Mouse (Mus musculus) myocyte (in vitro differentiated cells): Measurements from ENCODE around the gene Mlkl. TPM values are rescaled to one million over a fixed set of nuclear protein-coding genes. Genes with fewer than 3 reads are reported as not detected.
A peak's percentile ranks its signal among the peaks of the same experiment; 100 is the strongest.

Source experiments
- H3K27me3 ChIP-seq: one replicate; pipeline ENCODE4 v1.6.1; 2011; ENCODE audit not compliant: control insufficient read depth, insufficient read depth, insufficient read length
- H3K36me3 ChIP-seq: one replicate; pipeline ENCODE4 v1.6.1; 2011; ENCODE audit not compliant: control insufficient read depth, insufficient read depth
- H3K4me2 ChIP-seq: one replicate; pipeline ENCODE4 v1.6.1; 2011; ENCODE audit warnings: low read depth, control low read depth
- H3K4me3 ChIP-seq: one replicate; pipeline ENCODE4 v1.5.1; 2011; ENCODE audit warnings: mild to moderate bottlenecking, control low read depth, moderate library complexity
- H3K79me2 ChIP-seq: one replicate; pipeline ENCODE4 v1.6.1; 2011; ENCODE audit not compliant: control insufficient read depth, insufficient read depth
- H3ac ChIP-seq: one replicate; pipeline ENCODE4 v1.6.1; 2011; ENCODE audit not compliant: control insufficient read depth, insufficient read length
- CEBPB ChIP-seq: IDR thresholded peaks from 2 replicates; pipeline ENCODE4 v1.6.1; 2011; ENCODE audit warnings: mild to moderate bottlenecking, moderate library complexity; ENCODE audit not compliant: poor library complexity, insufficient read depth, severe bottlenecking
- E2F4 ChIP-seq: IDR thresholded peaks from one replicate; pipeline ENCODE4 v1.6.1; 2011; ENCODE audit warnings: mild to moderate bottlenecking, control low read depth, moderate library complexity; ENCODE audit not compliant: insufficient read depth
- MAX ChIP-seq: IDR thresholded peaks from one replicate; pipeline ENCODE4 v1.6.1; 2011; ENCODE audit warnings: low read depth, mild to moderate bottlenecking, control low read depth
- MYOD1 ChIP-seq, 3 experiments: IDR thresholded peaks; one replicate each; pipeline ENCODE4 v1.6.1; 2011; ENCODE audit warnings: control low read depth in 2 of 3, low read depth in 2 of 3, mild to moderate bottlenecking in 2 of 3, moderate library complexity in 1 of 3; ENCODE audit not compliant: insufficient read length in 2 of 3, control insufficient read depth in 1 of 3
- MYOG ChIP-seq, 3 experiments: IDR thresholded peaks; one replicate each; pipeline ENCODE4 v1.6.1; 2011; ENCODE audit warnings: control low read depth in 2 of 3, low read depth in 2 of 3, mild to moderate bottlenecking in 2 of 3; ENCODE audit not compliant: insufficient read length in 2 of 3, control insufficient read depth in 1 of 3, insufficient read depth in 1 of 3
- POLR2A ChIP-seq: IDR thresholded peaks from one replicate; pipeline ENCODE4 v1.6.1; 2011; ENCODE audit warnings: low read depth, mild to moderate bottlenecking, control low read depth, moderate library complexity; ENCODE audit not compliant: insufficient read length
- POLR2AphosphoS2 ChIP-seq: IDR thresholded peaks from one replicate; pipeline ENCODE4 v1.6.1; 2011; ENCODE audit warnings: low read depth, control low read depth; ENCODE audit not compliant: insufficient read length
- REST ChIP-seq: IDR thresholded peaks from one replicate; pipeline ENCODE4 v1.6.1; 2011; ENCODE audit warnings: mild to moderate bottlenecking, control low read depth, moderate library complexity; ENCODE audit not compliant: insufficient read depth, insufficient read length
- SRF ChIP-seq: IDR thresholded peaks from one replicate; pipeline ENCODE4 v1.6.1; 2011; ENCODE audit warnings: low read depth; ENCODE audit not compliant: control insufficient read depth, insufficient read length
- TCF12 ChIP-seq: IDR thresholded peaks from one replicate; pipeline ENCODE4 v1.6.1; 2011; ENCODE audit warnings: mild to moderate bottlenecking, control low read depth; ENCODE audit not compliant: poor library complexity, insufficient read depth, severe bottlenecking
- TCF3 ChIP-seq: IDR thresholded peaks from one replicate; pipeline ENCODE4 v1.6.1; 2011; ENCODE audit warnings: low read depth, control low read depth; ENCODE audit not compliant: insufficient read length
- USF1 ChIP-seq: IDR thresholded peaks from one replicate; pipeline ENCODE4 v1.6.1; 2011; ENCODE audit warnings: low read depth, mild to moderate bottlenecking, control low read depth, moderate library complexity
- polyA plus RNA-seq: library from polyadenylated mRNA; unstranded; fragments of >200 nt; fragmentation: generic; extraction: Trizol; gene quantifications from one replicate; pipeline ENCODE4 v1.2.1, GENCODE M21; 2012; ENCODE audit warnings: missing spikeins

Gene Mlkl
- polyA plus RNA-seq, 1 experiment: 14.5 TPM

DNA sequence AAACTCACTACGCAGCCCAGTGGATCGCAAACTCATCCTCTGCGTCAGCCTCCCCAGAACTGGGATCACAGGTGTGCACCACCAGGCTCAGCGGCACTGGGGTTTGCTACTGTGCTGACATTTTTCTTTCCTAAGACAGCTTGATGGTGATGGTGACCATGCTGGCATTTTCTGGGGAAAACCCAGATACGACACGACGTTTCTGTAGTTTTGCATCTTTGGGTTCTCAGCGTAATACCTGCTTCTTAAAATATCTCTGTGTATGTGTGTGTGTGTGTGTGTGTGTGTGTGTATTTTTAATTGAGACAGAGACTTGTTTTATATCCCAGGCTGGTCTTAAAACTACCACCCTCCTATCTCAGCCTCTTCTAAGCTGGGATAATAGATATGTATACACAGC, 29.4 kb upstream of the Mlkl start:
- Histone ChIP-seq H3ac (no peak overlapping the region), H3K27me3 (peaks cover 23% of the 10 kb centered on the region), H3K4me2 (no peak overlapping the region), H3K79me2 (no peaks in the 10 kb centered on the region), H3K36me3 (no peaks in the 10 kb centered on the region), H3K4me3 (no peak overlapping the region)
- no peak for TF ChIP-seq TCF12
- no peak for TF ChIP-seq MAX

DNA sequence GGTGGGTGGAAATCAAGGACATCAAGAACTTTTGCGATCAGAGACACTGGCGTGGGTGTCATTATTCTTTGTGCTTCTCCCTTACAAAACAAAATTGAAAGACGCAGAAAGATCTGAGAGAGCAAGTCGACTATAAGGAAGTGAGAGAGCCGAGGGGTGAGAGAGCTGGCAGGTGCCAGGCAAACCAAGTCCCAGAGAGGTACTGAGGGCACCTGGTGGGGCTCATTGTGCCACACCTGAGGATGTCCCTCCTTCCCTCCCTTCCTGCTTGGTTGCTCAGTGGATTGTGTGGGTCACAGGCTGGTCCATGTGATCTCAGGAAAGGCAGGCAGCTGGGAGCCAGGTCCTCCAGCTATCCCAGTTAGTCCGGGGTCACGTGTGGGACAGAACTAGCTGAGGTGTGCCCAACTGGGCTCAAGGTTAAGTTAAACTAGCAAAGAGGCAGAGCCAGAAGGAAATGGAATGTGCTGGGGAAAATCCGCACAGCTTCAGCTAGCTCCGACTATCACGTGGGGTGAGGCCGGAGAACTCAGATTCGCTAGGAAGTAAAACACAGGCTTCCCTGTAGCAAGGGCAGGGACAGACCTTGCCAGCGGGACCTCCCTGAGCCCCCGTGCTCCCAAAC, 28.7 kb upstream of the Mlkl start:
- Histone ChIP-seq H3K4me2 (no peak overlapping the region), H3K36me3 (no peaks in the 10 kb centered on the region), H3K4me3 (no peak overlapping the region), H3K79me2 (no peaks in the 10 kb centered on the region), H3ac (no peak overlapping the region), H3K27me3 (peaks cover 30% of the 10 kb centered on the region)
- TF ChIP-seq TCF12: no peak
- no peak for TF ChIP-seq E2F4
- no peak for TF ChIP-seq MYOD1 (IDR thresholded peaks at IDR 0.05; ENCODE audit: control insufficient read depth in 1 of 3, insufficient read length in 2 of 3, low read depth in 2 of 3)
- no peak for TF ChIP-seq SRF
- TF ChIP-seq CEBPB: no peak
- TF ChIP-seq TCF3: no peak
- TF ChIP-seq POLR2A: no peak
- TF ChIP-seq USF1: no peak
- TF ChIP-seq MAX: no peak
- no peak for TF ChIP-seq REST
- TF ChIP-seq MYOG (IDR thresholded peaks at IDR 0.05; ENCODE audit: control insufficient read depth in 1 of 3, insufficient read depth in 1 of 3, insufficient read length in 2 of 3, low read depth in 2 of 3): no peak
- TF ChIP-seq POLR2AphosphoS2: no peak

DNA sequence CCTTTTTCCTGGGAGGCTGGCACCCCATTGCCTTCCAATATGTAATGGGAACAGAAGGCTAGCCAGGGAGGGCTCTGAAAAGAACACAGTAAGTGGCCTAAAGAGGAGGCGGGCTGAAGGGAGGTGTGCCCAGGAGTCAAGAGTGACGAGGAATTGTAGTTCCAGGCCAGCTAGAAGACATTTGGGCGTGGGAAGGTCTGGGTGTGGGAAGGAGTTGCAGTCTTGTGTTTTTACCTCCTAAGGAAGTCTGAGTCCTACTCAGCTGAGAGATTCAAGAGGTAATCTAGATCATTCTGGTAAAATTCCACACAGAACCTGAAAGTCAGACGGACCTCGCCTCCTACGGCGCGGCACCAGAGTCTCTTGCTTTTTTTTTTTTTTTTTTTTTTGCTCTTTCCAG, 25.5 kb upstream of the Mlkl start:
- TF ChIP-seq E2F4 (no peak), MYOD1 (IDR thresholded peaks at IDR 0.05; ENCODE audit: control insufficient read depth in 1 of 3, insufficient read length in 2 of 3, low read depth in 2 of 3) (no peak)
- peaks cover 30% of the 10 kb centered on the region for H3K27me3 ChIP-seq
- H3K36me3 ChIP-seq: no peaks in the 10 kb centered on the region
- no peak overlapping the region for H3ac ChIP-seq
- no peak overlapping the region for H3K4me2 ChIP-seq
- no peak overlapping the region for H3K4me3 ChIP-seq
- H3K79me2 ChIP-seq: no peaks in the 10 kb centered on the region

- Histone ChIP-seq H3ac (no peak overlapping the region), H3K36me3 (no peaks in the 10 kb centered on the region), H3K27me3 (peaks cover 19% of the 10 kb centered on the region), H3K79me2 (no peaks in the 10 kb centered on the region), H3K4me3 (no peak overlapping the region), H3K4me2 (no peak overlapping the region)
- TF ChIP-seq MYOG (IDR thresholded peaks at IDR 0.05; ENCODE audit: control insufficient read depth in 1 of 3, insufficient read depth in 1 of 3, insufficient read length in 2 of 3, low read depth in 2 of 3) (peak in 1 of 3 experiments; percentile 25), POLR2AphosphoS2 (no peak)
Observed at GRCm38 (mm10) chr8:111360579-111361209, 22.7 kb upstream of the Mlkl start.

DNA sequence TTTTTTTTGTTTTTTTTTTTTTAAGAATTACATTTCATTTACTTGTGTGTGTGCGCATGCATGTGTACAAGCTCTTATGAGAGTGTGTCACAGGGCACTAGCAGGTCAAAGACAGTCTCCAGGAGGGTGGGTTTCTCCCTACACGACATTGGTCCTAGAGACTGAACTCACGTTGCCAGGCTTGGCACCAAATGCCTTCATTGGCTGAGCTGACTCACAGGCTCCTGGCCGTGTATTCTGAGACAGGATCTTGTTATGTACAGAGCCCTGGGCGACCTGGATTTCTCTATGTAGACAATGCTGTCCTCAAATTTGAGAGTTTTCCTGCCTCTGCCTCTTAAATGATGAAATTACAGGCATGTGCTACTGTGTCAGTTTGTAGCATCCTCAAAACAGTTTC, 22.0 kb upstream of the Mlkl start:
- Histone ChIP-seq H3K27me3 (peaks cover 19% of the 10 kb centered on the region), H3K4me3 (no peak overlapping the region), H3ac (no peak overlapping the region), H3K4me2 (no peak overlapping the region), H3K36me3 (no peaks in the 10 kb centered on the region), H3K79me2 (no peaks in the 10 kb centered on the region)
- TF ChIP-seq TCF12 (no peak), USF1 (no peak), CEBPB (no peak), E2F4 (no peak), REST (no peak), SRF (no peak), POLR2A (no peak), MAX (no peak), POLR2AphosphoS2 (no peak), MYOD1 (IDR thresholded peaks at IDR 0.05; ENCODE audit: control insufficient read depth in 1 of 3, insufficient read length in 2 of 3, low read depth in 2 of 3) (no peak), MYOG (IDR thresholded peaks at IDR 0.05; ENCODE audit: control insufficient read depth in 1 of 3, insufficient read depth in 1 of 3, insufficient read length in 2 of 3, low read depth in 2 of 3) (no peak), TCF3 (no peak)
